Mouse (Mus musculus): ENCODE results near the gene Glul. TPM values are rescaled to one million over a fixed set of nuclear protein-coding genes. Genes with fewer than 3 reads are reported as not detected.

Gene Glul
- polyA plus RNA-seq, 1 experiment from 2014 or later: 128 TPM

DNA sequence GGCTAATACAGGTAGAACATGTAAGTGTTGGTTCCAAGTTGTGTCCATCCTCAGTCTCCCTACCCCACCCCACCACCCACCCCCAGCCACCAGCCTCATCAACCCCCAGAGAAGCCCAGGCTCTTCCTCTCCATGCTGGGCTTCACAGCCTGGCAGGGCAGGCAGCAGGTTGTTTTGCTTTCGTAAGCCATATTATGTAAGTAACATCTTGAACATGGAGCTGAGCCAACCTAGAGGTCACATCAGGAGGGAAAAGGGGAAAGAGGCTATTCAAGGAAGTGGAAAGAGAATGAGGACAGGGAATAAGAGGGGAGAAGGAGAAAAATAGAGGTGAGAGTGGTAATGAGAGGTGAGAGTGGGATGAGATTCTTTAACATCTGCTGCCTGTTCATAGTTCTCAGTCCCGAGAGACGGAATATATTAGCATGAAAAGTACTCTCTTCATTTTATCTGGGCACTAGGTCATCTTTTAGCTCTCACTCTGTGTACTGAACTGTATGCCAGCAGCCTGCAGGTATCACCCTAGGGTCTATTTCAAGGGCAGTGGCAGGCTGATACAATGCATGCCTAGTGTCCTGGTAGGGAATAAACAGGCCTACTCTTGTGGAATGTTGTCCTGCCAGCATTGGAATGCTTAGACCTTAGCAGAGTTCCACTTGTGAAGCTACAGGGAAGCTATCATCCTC is 18.9 kb downstream of the Glul start:
- ATAC-seq (ENCODE audit: insufficient number of reproducible peaks, low FRiP score, low TSS enrichment, low read depth): no peak
- no peak overlapping the region for H3K9ac ChIP-seq (ENCODE audit: low read length)
- H3K9me3 ChIP-seq (ENCODE audit: control insufficient read depth, low read length): no peaks in the 10 kb centered on the region
- no peak overlapping the region for H3K4me2 ChIP-seq (ENCODE audit: low read depth, severe bottlenecking)
- no peak overlapping the region for H3K4me3 ChIP-seq (ENCODE audit: low read depth, low read length)
- no peak overlapping the region for H3K27ac ChIP-seq (replicated peaks; ENCODE audit: low read depth, low read length)
- WGBS: 85% methylated on average over 3 of the region's 3 CpGs
- no peaks in the 10 kb centered on the region for H3K27me3 ChIP-seq (ENCODE audit: control insufficient read depth, insufficient read depth, low read length)
- no peaks in the 10 kb centered on the region for H3K36me3 ChIP-seq (ENCODE audit: control insufficient read depth, insufficient read depth, low read length)
- no peaks in the 10 kb centered on the region for H3K4me1 ChIP-seq (ENCODE audit: control insufficient read depth, insufficient read depth, low read length)
- no peak for DNase-seq (ENCODE audit: low spot score)

DNA sequence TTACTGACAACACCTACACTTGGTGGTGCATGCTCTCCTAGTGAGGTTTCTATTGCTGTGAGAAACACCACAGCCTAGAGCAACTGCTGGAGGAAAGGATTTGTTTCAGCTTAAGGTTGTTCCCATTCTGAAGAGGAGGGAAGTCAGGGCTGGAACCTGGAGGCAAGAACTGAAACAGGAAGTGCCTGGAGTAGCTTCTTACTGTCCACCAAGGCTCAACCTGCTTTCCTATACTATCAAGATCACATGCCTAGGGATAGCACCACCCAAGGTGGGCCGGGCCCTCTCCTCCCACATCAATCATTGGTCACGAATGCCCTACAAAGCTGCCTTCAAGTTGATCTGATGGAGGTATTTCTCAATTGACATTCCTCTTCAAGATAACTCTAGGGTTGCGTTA is 21.9 kb downstream of the Glul start:
- no peaks in the 10 kb centered on the region for H3K9me3 ChIP-seq (ENCODE audit: control insufficient read depth, low read length)
- ATAC-seq (ENCODE audit: insufficient number of reproducible peaks, low FRiP score, low TSS enrichment, low read depth) (no peak), DNase-seq (ENCODE audit: low spot score) (no peak)
- H3K4me1 ChIP-seq (ENCODE audit: control insufficient read depth, insufficient read depth, low read length): no peaks in the 10 kb centered on the region
- no peak overlapping the region for H3K4me2 ChIP-seq (ENCODE audit: low read depth, severe bottlenecking)
- 100% methylated on average over 3 of the region's 3 CpGs for WGBS
- no peak overlapping the region for H3K9ac ChIP-seq (ENCODE audit: low read length)
- H3K27ac ChIP-seq (replicated peaks; ENCODE audit: low read depth, low read length): no peak overlapping the region
- no peaks in the 10 kb centered on the region for H3K36me3 ChIP-seq (ENCODE audit: control insufficient read depth, insufficient read depth, low read length)
- H3K27me3 ChIP-seq (ENCODE audit: control insufficient read depth, insufficient read depth, low read length): no peaks in the 10 kb centered on the region
- no peak overlapping the region for H3K4me3 ChIP-seq (ENCODE audit: low read depth, low read length)

DNA sequence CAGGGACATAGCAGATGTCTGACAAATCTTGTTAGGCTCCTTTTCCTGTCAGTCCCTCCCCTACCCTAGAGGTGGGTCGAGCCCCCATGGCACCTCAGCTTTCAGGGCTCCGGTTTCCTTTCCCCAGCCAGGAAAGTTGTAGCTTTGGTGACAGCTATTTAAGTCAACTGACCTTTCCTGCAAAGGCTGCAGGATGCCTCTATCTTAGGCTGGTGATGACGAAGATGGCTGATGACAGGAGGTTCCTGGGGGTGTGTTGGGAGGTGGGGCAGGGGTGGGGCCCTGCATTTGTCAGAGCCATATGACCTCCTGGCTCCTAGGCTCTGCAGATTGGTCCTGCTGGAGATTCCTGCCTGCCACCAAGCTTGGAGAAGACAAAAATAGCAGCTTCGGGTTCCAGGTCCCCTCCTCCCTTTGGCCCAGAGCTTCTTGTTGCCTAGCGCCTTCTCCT is 22.9 kb downstream of the Glul start:
- Histone ChIP-seq H3K4me2 (ENCODE audit: low read depth, severe bottlenecking) (no peak overlapping the region), H3K4me1 (ENCODE audit: control insufficient read depth, insufficient read depth, low read length) (no peaks in the 10 kb centered on the region), H3K4me3 (ENCODE audit: low read depth, low read length) (no peak overlapping the region), H3K9ac (ENCODE audit: low read length) (no peak overlapping the region), H3K27me3 (ENCODE audit: control insufficient read depth, insufficient read depth, low read length) (no peaks in the 10 kb centered on the region), H3K27ac (replicated peaks; ENCODE audit: low read depth, low read length) (no peak overlapping the region), H3K36me3 (ENCODE audit: control insufficient read depth, insufficient read depth, low read length) (no peaks in the 10 kb centered on the region), H3K9me3 (ENCODE audit: control insufficient read depth, low read length) (no peaks in the 10 kb centered on the region)
- no peak for DNase-seq (ENCODE audit: low spot score)
- no peak for ATAC-seq (ENCODE audit: insufficient number of reproducible peaks, low FRiP score, low TSS enrichment, low read depth)
- 40% methylated on average over 5 of the region's 5 CpGs for WGBS

DNA sequence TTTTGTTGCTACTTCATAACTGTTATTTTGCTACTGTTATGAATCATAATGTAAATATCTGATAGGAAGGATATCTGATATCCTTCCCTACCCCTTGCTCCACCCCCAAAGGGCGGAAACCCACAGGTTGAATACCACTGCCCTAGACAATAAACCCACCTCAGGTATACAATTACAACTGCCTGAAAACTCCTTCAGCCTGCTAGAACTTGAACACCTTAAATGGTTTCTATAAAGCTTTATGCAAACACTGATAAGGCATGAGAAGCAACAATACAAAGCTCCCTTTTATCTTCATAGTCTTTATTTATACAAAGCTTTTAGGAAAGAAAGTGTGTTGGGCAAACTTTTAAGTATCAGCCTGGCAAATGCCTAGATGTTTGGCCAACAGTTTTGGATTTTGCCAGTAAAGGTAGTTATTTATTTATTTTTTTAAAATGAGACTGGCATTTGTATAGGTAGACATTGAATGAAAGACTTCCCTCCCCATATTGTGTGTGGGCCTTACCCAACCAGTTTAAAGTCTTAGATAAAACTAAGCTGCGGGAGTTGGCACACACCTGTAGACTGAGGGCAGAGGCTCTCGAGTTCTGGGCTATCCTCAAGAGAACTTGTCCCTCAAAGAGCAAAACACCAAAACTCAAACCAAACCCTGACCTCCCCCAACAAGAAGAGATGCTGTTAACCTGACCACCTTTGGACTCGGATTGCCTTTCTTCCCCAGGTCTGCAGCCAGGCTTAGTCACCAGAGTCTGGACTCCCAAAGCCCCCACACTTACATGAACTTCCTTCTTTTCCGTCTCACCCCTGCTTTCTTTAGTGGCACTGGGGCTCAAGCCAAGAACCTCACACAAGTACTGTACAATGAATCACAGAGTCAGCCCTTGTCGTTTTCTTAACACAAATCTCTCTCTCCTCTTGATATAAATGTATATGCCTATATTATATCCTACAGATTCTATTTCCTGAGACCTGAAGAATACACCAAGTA is 24.9 kb downstream of the Glul start:
- Histone ChIP-seq H3K4me2 (ENCODE audit: low read depth, severe bottlenecking) (no peak overlapping the region), H3K36me3 (ENCODE audit: control insufficient read depth, insufficient read depth, low read length) (no peaks in the 10 kb centered on the region), H3K9ac (ENCODE audit: low read length) (no peak overlapping the region), H3K27ac (replicated peaks; ENCODE audit: low read depth, low read length) (no peak overlapping the region), H3K4me1 (ENCODE audit: control insufficient read depth, insufficient read depth, low read length) (no peaks in the 10 kb centered on the region), H3K9me3 (ENCODE audit: control insufficient read depth, low read length) (no peaks in the 10 kb centered on the region), H3K27me3 (ENCODE audit: control insufficient read depth, insufficient read depth, low read length) (no peaks in the 10 kb centered on the region), H3K4me3 (ENCODE audit: low read depth, low read length) (no peak overlapping the region)
- DNase-seq (ENCODE audit: low spot score) (no peak), ATAC-seq (ENCODE audit: insufficient number of reproducible peaks, low FRiP score, low TSS enrichment, low read depth) (no peak)
- WGBS: 80% methylated on average over 6 of the region's 6 CpGs

DNA sequence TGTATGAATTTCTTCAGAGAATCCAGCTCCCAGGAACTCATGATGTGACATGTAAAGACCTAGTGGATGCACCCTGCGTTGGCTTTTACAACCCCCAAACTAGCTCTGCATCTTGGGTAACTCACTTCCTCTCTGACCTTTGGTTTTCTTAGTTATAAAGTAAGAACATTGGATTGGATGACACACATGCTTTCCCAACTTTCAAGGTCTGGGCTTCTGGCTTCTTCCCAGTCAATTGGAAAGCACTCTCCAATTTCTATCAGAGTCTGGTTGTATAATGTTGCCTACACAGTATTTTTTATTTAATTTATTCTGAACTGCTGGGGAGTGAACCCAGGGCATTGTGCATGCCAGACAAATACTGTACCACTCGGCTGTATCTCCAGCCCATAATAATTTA is 30.7 kb downstream of the Glul start:
- DNase-seq (ENCODE audit: low spot score): no peak
- Histone ChIP-seq H3K36me3 (ENCODE audit: control insufficient read depth, insufficient read depth, low read length) (no peaks in the 10 kb centered on the region), H3K27me3 (ENCODE audit: control insufficient read depth, insufficient read depth, low read length) (no peaks in the 10 kb centered on the region), H3K4me3 (ENCODE audit: low read depth, low read length) (no peak overlapping the region), H3K4me1 (ENCODE audit: control insufficient read depth, insufficient read depth, low read length) (no peaks in the 10 kb centered on the region), H3K9me3 (ENCODE audit: control insufficient read depth, low read length) (no peaks in the 10 kb centered on the region), H3K27ac (replicated peaks; ENCODE audit: low read depth, low read length) (no peak overlapping the region), H3K9ac (ENCODE audit: low read length) (no peak overlapping the region), H3K4me2 (ENCODE audit: low read depth, severe bottlenecking) (no peak overlapping the region)
- 88% methylated on average over 2 of the region's 2 CpGs for WGBS
- no peak for ATAC-seq (ENCODE audit: insufficient number of reproducible peaks, low FRiP score, low TSS enrichment, low read depth)

DNA sequence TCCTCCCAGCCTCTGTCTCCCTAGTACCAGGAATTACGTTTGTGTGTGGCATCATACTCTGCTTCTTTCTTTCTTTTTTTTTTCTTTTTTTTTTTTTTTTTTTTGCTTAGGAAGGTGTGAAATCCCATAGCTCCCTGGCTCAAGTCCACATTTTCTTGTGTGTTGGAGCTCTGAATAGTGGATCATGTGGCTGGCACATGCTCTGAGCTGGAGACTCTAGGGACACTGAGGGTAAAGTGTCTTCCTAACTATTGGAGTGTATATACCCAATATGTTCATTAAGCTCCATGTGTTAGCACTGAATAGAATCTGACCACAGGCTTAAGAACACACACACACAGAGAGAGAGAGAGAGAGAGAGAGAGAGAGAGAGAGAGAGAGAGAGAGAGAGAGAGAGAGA is 34.0 kb downstream of the Glul start:
- DNase-seq (ENCODE audit: low spot score): no peak
- H3K27me3 ChIP-seq (ENCODE audit: control insufficient read depth, insufficient read depth, low read length): no peaks in the 10 kb centered on the region
- H3K4me3 ChIP-seq (ENCODE audit: low read depth, low read length): no peak overlapping the region
- H3K27ac ChIP-seq (replicated peaks; ENCODE audit: low read depth, low read length): no peak overlapping the region
- no peaks in the 10 kb centered on the region for H3K9me3 ChIP-seq (ENCODE audit: control insufficient read depth, low read length)
- ATAC-seq (ENCODE audit: insufficient number of reproducible peaks, low FRiP score, low TSS enrichment, low read depth): no peak
- no peaks in the 10 kb centered on the region for H3K4me1 ChIP-seq (ENCODE audit: control insufficient read depth, insufficient read depth, low read length)
- 79% methylated on average over 1 of the region's 1 CpGs for WGBS
- H3K4me2 ChIP-seq (ENCODE audit: low read depth, severe bottlenecking): no peak overlapping the region
- no peaks in the 10 kb centered on the region for H3K36me3 ChIP-seq (ENCODE audit: control insufficient read depth, insufficient read depth, low read length)
- no peak overlapping the region for H3K9ac ChIP-seq (ENCODE audit: low read length)

DNA sequence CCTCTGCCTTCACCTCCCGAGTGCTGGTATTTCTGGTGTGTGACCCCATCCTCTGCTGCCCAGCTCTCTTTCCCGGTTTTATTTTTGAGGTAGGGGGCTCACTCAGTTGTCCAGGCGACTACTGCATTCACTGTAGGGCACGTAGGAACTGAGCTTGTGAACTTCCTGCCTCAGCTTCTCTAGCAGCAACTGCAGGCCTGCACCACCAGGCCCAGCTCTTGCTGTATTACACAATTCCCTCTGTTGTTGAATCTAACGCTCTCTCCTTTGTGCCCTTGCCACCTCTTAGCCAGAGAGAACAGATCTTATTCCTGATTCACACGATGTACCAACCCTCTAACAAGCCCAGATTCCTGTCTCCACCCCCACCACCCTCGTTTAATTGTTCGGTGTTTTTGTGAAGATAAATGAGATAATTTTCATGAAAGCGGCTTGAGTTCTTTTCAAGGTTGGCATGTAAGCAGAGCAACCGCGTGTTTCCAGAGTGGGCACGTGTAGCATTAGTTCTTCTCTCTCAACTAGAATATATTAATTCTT is 36.2 kb downstream of the Glul start:
- WGBS: 82% methylated on average over 12 of the region's 12 CpGs
- no peak for DNase-seq (ENCODE audit: low spot score)
- H3K9me3 ChIP-seq (ENCODE audit: control insufficient read depth, low read length): no peaks in the 10 kb centered on the region
- no peak overlapping the region for H3K27ac ChIP-seq (replicated peaks; ENCODE audit: low read depth, low read length)
- no peaks in the 10 kb centered on the region for H3K4me1 ChIP-seq (ENCODE audit: control insufficient read depth, insufficient read depth, low read length)
- H3K27me3 ChIP-seq (ENCODE audit: control insufficient read depth, insufficient read depth, low read length): no peaks in the 10 kb centered on the region
- H3K36me3 ChIP-seq (ENCODE audit: control insufficient read depth, insufficient read depth, low read length): no peaks in the 10 kb centered on the region
- no peak for ATAC-seq (ENCODE audit: insufficient number of reproducible peaks, low FRiP score, low TSS enrichment, low read depth)
- no peak overlapping the region for H3K9ac ChIP-seq (ENCODE audit: low read length)
- H3K4me2 ChIP-seq (ENCODE audit: low read depth, severe bottlenecking): no peak overlapping the region
- no peak overlapping the region for H3K4me3 ChIP-seq (ENCODE audit: low read depth, low read length)

DNA sequence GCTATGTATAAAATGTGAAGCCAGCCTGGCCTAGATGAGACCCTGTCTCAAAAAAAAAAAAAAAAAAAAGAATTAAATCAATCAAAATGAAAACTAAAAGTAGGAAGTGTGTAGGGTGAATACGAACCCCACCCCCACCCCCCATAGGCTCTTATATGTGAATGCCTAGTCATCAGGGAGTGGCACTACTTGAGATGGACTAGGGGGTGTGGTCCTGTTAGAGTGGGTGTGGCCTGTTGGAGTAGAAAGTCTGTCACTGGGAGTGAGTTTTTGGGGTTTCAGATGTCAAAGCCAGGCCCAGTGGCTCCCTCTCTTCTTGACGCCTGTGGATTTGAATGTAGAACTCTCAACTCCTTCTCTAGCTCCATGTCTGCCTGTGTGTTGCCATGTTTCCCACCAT is 37.3 kb downstream of the Glul start:
- Histone ChIP-seq H3K27ac (replicated peaks; ENCODE audit: low read depth, low read length) (no peak overlapping the region), H3K9ac (ENCODE audit: low read length) (no peak overlapping the region), H3K4me2 (ENCODE audit: low read depth, severe bottlenecking) (no peak overlapping the region), H3K4me3 (ENCODE audit: low read depth, low read length) (no peak overlapping the region), H3K27me3 (ENCODE audit: control insufficient read depth, insufficient read depth, low read length) (no peaks in the 10 kb centered on the region), H3K36me3 (ENCODE audit: control insufficient read depth, insufficient read depth, low read length) (no peaks in the 10 kb centered on the region), H3K9me3 (ENCODE audit: control insufficient read depth, low read length) (no peaks in the 10 kb centered on the region), H3K4me1 (ENCODE audit: control insufficient read depth, insufficient read depth, low read length) (no peaks in the 10 kb centered on the region)
- no peak for DNase-seq (ENCODE audit: low spot score)
- ATAC-seq (ENCODE audit: insufficient number of reproducible peaks, low FRiP score, low TSS enrichment, low read depth): no peak
- WGBS: 90% methylated on average over 2 of the region's 2 CpGs

Data from limb, embryonic 11.5 days (tissue).